Mouse (Mus musculus) layer of hippocampus, postnatal 14 days (tissue): ENCODE results near the gene Tekt4. TPM values are rescaled to one million over a fixed set of nuclear protein-coding genes. Genes with fewer than 3 reads are reported as not detected.
A peak's percentile ranks its signal among the peaks of the same experiment; 100 is the strongest.

Experiments used
- DNase-seq, 2 experiments: peaks; one replicate each; pipeline ENCODE4 v3.0.0; 2021 to 2022; ENCODE audit warnings: low spot score in 2 of 2, mixed read lengths in 1 of 2
- total RNA-seq, 2 experiments: library from RNA; stranded (reverse); gene quantifications; 2 replicates each; pipeline ENCODE4 v1.2.3; 2021

Gene Tekt4
- total RNA-seq, 2 experiments from 2014 or later, result 3.3 to 4.6 TPM

DNA sequence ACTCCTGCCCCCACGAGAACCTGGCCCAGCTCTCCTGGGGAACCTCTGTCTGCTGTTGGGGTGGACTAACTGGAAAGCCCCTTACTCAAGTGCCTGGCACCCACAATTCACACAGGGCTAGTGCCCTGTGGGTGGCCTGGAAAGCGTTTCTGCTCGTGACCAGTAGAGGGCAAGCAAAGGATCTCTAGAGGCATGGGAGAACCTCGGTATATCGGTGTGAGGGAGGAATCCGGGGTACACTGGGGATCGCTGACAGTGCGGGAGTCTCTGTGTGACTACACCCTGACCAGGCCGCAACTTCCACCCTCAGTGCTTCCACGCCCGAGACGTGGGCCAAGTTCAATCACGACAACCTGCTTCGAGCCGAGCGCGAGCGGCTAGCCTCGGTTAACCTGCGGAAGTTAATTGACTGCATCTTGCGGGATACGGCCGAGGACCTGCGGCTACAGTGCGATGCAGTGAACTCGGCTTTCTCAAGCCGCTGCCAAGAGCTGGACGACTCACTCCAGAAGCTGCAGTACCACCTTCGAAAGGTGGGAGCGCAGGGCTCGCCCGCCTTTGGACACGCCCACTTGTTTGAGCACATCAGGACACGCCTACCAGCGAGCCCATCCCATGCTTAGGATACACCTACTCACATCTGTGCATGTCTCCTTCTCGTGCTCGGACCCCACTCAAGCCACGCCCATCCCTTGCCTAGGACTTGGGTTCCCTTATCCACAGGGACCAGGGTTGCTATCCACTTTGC, 20.1 kb downstream of the Tekt4 start:
- DNase-seq, result peak; percentile 54 to 57

GRCm38 (mm10) chr17:25475946-25476744, 21.7 kb downstream of the Tekt4 start:
- DNase-seq, result peak; percentile 73 to 82

- DNase-seq, result no peak
Observed at GRCm38 (mm10) chr17:25480152-25480551, 25.7 kb downstream of the Tekt4 start.

- DNase-seq, result no peak
Observed at GRCm38 (mm10) chr17:25480820-25481219, 26.4 kb downstream of the Tekt4 start.

DNA sequence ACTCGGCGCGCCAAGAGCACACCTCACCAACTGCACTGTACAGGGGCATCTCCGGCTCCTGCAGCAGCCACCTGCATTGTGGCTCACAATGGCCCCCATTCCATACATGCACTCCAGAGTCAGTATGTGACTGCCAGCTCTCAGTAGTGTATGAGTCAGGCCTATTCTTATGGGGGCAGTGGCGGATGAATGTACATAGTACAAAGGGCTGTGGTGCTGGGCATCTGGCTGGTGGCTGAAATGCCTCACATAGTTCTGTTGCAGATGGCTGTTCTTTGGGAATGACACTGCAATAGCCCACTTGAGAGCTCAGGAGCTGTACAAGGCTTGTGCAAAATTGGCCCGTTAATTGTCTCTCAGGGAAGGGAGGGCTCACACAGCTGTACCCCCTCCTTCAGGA, 27.7 kb downstream of the Tekt4 start:
- no peak for DNase-seq

GRCm38 (mm10) chr17:25497013-25497412, 42.6 kb downstream of the Tekt4 start, which contains the start of gene Sstr5:
TSS of gene Sstr5 (minus strand) at chr17:25497288.
- DNase-seq, result no peak

GRCm38 (mm10) chr17:25502599-25502998, 48.2 kb downstream of the Tekt4 start:
- DNase-seq, result no peak

DNA sequence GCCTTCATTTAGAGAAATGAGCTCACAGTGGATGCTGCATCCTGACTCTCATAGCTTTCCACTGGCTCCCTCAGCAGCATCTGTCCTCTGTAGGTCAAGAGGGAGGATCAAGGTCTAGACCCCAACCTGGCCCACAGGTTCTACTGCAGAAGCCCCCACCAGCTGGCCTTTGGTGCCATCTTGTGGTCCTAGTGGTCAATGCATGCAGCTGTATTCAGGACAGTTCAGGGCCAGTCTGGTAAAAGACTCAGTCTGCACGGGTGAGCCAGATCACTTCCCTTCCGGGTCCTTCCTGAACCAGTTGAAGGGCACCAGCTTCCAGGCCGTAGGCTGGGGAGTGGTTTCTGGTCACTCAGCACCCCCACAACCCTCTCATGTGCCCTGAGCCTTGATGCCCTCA, 53.4 kb downstream of the Tekt4 start:
- peak; percentile 66 to 69 for DNase-seq

GRCm38 (mm10) chr17:25508860-25509577, 54.6 kb downstream of the Tekt4 start:
- DNase-seq, result peak; percentile 82 to 87

DNA sequence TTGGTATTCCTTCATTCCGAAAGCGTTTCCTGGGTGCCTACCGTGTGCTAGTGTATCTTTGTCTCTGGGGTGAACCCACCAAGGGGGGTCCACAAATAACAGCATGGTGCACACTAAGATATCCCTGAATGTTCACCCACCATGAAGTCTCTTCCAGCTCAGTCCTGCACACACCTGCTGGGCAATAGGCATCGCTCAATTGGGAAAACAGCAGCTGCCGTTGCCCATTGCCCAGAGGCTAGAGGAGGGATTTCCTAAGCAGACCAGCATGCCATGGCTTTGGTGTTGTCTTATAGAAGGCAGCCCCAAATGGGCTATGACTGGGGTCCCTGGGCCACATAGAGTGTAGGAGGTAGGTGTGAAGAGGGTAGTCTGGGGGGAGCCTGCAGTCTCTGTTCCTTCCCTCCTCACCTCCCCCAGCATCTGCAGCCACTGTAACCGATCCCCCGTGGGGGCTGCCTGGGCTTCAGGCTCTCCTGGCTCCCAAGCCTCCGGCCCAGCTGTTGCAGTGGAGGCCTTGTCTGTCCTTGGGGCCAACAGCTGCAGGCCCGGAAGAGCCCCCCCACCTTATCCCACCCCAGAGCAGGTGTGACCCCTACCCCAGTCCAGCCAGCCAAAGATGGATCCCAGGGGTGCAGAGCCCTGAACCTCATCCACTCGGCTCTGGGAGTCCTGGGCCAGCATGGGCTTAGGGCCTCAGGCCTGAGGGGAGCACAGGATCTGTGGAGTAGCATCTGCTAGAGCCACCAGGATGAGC, 55.8 kb downstream of the Tekt4 start:
- DNase-seq, result no peak

DNA sequence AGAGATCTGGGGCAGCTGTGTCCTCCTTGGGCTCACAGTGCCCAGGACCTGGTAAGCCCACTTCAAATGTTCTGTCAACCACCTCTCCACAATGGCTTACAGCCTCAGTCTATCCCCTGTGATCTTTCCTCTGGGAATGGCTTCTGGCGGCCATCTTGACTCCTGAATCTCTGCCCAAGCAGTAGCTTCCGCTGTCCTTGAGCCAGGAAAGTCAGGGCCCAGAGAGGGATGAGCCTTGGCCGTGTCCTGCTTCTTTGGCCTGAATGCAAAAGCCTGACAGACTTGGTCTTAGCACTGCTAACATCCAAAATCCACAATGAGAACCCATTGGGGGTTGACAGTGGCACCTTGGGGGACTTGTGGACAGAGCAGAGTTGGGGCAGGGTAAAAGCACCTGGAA, 57.5 kb downstream of the Tekt4 start:
- DNase-seq, result no peak

DNA sequence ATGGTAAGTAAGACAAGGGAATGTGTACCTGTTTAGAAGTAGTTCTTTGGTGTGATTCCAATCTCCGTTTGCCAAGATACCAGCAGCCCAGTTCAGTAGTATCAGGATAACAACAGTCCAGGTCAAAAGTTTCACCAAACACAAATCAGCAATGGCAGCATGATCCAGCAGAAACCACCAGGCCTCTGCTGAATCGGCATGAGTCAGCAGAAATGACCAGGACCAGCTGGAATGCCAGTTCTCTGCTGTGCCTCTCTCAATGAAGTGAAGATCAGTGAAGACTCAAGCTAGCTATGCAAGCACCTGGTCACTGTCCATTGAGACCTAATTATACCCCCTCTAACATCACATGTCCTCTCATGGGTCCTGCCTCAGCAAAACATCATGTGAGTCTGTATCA, 59.6 kb downstream of the Tekt4 start:
- DNase-seq, result no peak

DNA sequence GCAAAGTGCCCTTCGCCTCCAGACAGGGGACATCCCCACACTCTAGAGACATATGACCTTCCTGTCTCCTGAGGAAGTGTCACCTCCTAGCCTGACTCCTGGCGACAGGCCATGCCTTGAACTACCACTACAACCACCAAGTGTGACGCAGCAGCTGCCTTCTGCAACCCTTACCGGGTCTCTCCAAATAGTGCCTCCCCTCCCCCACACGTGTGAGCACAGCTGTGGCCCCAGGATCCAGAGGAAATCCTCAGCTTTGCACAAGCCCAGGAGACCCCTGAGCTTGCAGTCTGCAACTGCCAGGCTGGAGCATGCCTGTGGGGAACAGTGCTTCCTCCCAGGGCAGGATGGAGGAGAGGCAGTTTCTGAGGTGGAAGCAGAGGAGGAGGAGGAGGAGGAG, 61.9 kb downstream of the Tekt4 start:
- DNase-seq, result no peak

GRCm38 (mm10) chr17:25518144-25518543, 63.7 kb downstream of the Tekt4 start:
- DNase-seq, result peak; percentile 37 to 62

GRCm38 (mm10) chr17:25519511-25519910, 65.1 kb downstream of the Tekt4 start:
- peak; percentile 34 to 60 for DNase-seq

- peak in 1 of 2 experiments; percentile 40 for DNase-seq
Observed at GRCm38 (mm10) chr17:25520492-25520891, 66.1 kb downstream of the Tekt4 start.

- DNase-seq, result no peak
Observed at GRCm38 (mm10) chr17:25522080-25522479, 67.7 kb downstream of the Tekt4 start.
